Mouse (Mus musculus): ENCODE data around the gene Acap1. TPM values are rescaled to one million over a fixed set of nuclear protein-coding genes. Genes with fewer than 3 reads are reported as not detected.

The Acap1 gene
- total and polyA plus RNA-seq, 3 experiments: 39.6 to 70.9 (median 58.2) TPM

DNA sequence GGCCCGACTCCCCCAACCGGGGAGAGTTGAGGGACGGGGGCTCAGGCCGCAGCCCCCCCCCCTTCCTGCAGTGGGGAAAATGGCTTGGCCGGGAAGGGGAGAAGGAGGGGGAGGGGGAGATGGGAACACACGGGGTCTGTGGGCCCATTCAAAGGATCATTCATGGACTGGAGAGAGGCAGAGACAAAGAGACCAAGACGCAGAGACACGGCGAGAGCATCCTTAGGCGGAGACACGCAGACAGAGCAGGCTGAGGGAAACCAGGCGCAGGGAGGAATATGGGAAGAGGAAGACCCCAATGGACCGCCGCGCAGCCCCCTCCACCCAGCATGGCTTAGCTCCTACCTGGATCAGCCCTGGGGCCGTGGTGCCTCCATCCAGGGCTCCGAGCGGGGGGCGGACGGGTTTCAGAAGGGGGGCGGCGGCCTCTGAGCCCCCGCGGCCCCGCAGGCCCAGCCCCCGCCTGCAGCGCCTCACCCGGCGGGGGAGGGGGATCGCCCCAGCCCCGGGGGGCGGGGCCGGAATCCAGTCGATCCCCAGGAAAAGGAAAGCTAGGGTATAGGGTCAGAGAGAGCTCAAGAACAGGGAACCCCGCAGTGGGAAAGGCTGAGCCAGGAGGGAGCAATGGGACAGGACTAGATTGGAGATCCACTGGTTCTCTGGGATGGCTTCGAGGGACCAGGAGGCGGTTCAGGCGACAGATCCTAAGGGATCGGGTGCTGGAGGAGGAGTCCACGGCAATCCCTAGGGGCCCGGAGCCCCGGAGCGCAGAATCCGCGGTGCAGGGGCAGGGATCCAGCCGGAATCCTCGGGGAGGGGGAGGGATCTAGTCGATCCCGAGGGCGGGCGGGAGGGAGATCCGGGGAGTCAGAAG is 58.4 kb downstream of the Acap1 start:
- DNase-seq (ENCODE audit: extremely low read depth): no peak
- Histone ChIP-seq H3K4me2 (ENCODE audit: insufficient read depth, low read depth, poor library complexity, severe bottlenecking) (peak overlapping the region; percentile 98), H3K79me2 (replicated peaks; ENCODE audit: control insufficient read depth, extremely low read depth, insufficient read depth, poor library complexity, severe bottlenecking) (no peaks in the 10 kb centered on the region), H3K27ac (ENCODE audit: insufficient read depth, low read depth) (no peak overlapping the region), H3K9me3 (replicated peaks; ENCODE audit: low read length) (no peaks in the 10 kb centered on the region), H3K36me3 (replicated peaks in 1 of 2; ENCODE audit: control insufficient read depth in 1 of 2, insufficient read depth in 1 of 2, low read length in 1 of 2) (peaks cover 3 to 9% of the 10 kb centered on the region in 2 experiments), H3K4me1 (ENCODE audit: control insufficient read depth in 1 of 2, insufficient read depth in 2 of 2) (peaks cover 10 to 18% of the 10 kb centered on the region in 2 experiments), H3K27me3 (replicated peaks) (peaks cover 38% of the 10 kb centered on the region), H3K4me3 (replicated peaks in 1 of 3; ENCODE audit: low read depth in 2 of 3, low read length in 2 of 3, poor library complexity in 1 of 3) (peak overlapping the region; percentile 59 to 100 (median 62)), H3K9ac (ENCODE audit: insufficient read depth, low read depth) (peak overlapping the region; percentile 66)
- in situ Hi-C loops (cut with MboI; ENCODE audit: low pct_ligation_motif_present, low pct_unique_long_range_greater_than_20kb, low sequenced_read_pairs) (no loop called here), dilution Hi-C loops (cut with MboI; ENCODE audit: extremely low pct_ligation_motif_present, extremely low pct_unique_long_range_greater_than_20kb, low sequenced_read_pairs) (no loop called here)
- TF ChIP-seq CHD2 (IDR thresholded peaks at IDR 0.05; ENCODE audit: low read length) (peak; percentile 47; the same call in 1 of the 2 replicates), BHLHE40 (IDR thresholded peaks at IDR 0.05; ENCODE audit: low read depth, low read length) (no peak), ZMIZ1 (IDR thresholded peaks at IDR 0.05; ENCODE audit: low read depth, low read length) (no peak), TCF12 (IDR thresholded peaks at IDR 0.05; ENCODE audit: low read depth, low read length) (no peak), JUND (conservative IDR thresholded peaks at IDR 0.05; ENCODE audit: low read depth, low read length) (no peak), MAX (IDR thresholded peaks at IDR 0.05; ENCODE audit: low read length) (no peak)

- Histone ChIP-seq H3K27me3 (replicated peaks) (peaks cover 45% of the 10 kb centered on the region), H3K9ac (ENCODE audit: insufficient read depth, low read depth) (no peak overlapping the region), H3K9me3 (replicated peaks; ENCODE audit: low read length) (no peaks in the 10 kb centered on the region), H3K4me2 (ENCODE audit: insufficient read depth, low read depth, poor library complexity, severe bottlenecking) (no peak overlapping the region), H3K4me3 (replicated peaks in 1 of 3; ENCODE audit: low read depth in 2 of 3, low read length in 2 of 3, poor library complexity in 1 of 3) (no peak overlapping the region), H3K27ac (ENCODE audit: insufficient read depth, low read depth) (no peak overlapping the region), H3K4me1 (ENCODE audit: control insufficient read depth in 1 of 2, insufficient read depth in 2 of 2) (peaks cover 10 to 18% of the 10 kb centered on the region in 2 experiments), H3K79me2 (replicated peaks; ENCODE audit: control insufficient read depth, extremely low read depth, insufficient read depth, poor library complexity, severe bottlenecking) (no peaks in the 10 kb centered on the region), H3K36me3 (replicated peaks in 1 of 2; ENCODE audit: control insufficient read depth in 1 of 2, insufficient read depth in 1 of 2, low read length in 1 of 2) (peaks cover 3 to 9% of the 10 kb centered on the region in 2 experiments)
- no peak for TF ChIP-seq USF2 (conservative IDR thresholded peaks at IDR 0.05; ENCODE audit: low read depth, low read length)
- TF ChIP-seq ELF1 (IDR thresholded peaks at IDR 0.05; ENCODE audit: low read depth, low read length): no peak
- TF ChIP-seq ZNF384 (IDR thresholded peaks at IDR 0.05; ENCODE audit: low read depth, low read length): no peak
- TF ChIP-seq MAX (IDR thresholded peaks at IDR 0.05; ENCODE audit: low read length): no peak
- TF ChIP-seq EP300 (IDR thresholded peaks at IDR 0.05; ENCODE audit: low read length): no peak
- TF ChIP-seq PAX5 (IDR thresholded peaks at IDR 0.05; ENCODE audit: low read length): no peak
- TF ChIP-seq ZC3H11A (IDR thresholded peaks at IDR 0.05; ENCODE audit: low read depth, low read length): no peak
- TF ChIP-seq MYC (IDR thresholded peaks at IDR 0.05; ENCODE audit: low read depth, low read length): no peak
- TF ChIP-seq ZKSCAN1 (IDR thresholded peaks at IDR 0.05; ENCODE audit: borderline replicate concordance, low read depth, low read length): no peak
- TF ChIP-seq E2F4 (IDR thresholded peaks at IDR 0.05; ENCODE audit: insufficient replicate concordance, low read depth, low read length): no peak
- no peak for TF ChIP-seq HCFC1 (IDR thresholded peaks at IDR 0.05; ENCODE audit: low read depth, low read length)
- TF ChIP-seq POLR2AphosphoS2 (IDR thresholded peaks at IDR 0.05; ENCODE audit: low read depth, low read length): no peak
- TF ChIP-seq JUN (IDR thresholded peaks at IDR 0.05; ENCODE audit: insufficient read depth, low read depth, low read length): no peak
- TF ChIP-seq CHD2 (IDR thresholded peaks at IDR 0.05; ENCODE audit: low read length): no peak
- TF ChIP-seq JUND (conservative IDR thresholded peaks at IDR 0.05; ENCODE audit: low read depth, low read length): no peak
- no peak for TF ChIP-seq BHLHE40 (IDR thresholded peaks at IDR 0.05; ENCODE audit: low read depth, low read length)
- TF ChIP-seq UBTF (IDR thresholded peaks at IDR 0.05; ENCODE audit: low read depth, low read length): no peak
- TF ChIP-seq ZMIZ1 (IDR thresholded peaks at IDR 0.05; ENCODE audit: low read depth, low read length): no peak
- no peak for TF ChIP-seq USF1 (IDR thresholded peaks at IDR 0.05; ENCODE audit: low read depth, low read length)
- TF ChIP-seq NELFE (IDR thresholded peaks at IDR 0.05; ENCODE audit: low read depth, low read length): no peak
- in situ Hi-C loops (cut with MboI; ENCODE audit: low pct_ligation_motif_present, low pct_unique_long_range_greater_than_20kb, low sequenced_read_pairs): no loop called here
- dilution Hi-C loops (cut with MboI; ENCODE audit: extremely low pct_ligation_motif_present, extremely low pct_unique_long_range_greater_than_20kb, low sequenced_read_pairs): no loop called here
- no peak for DNase-seq (ENCODE audit: extremely low read depth)
Measured at GRCm38 (mm10) chr11:69835966-69836335, 59.4 kb downstream of the Acap1 start.

Measured in CH12.LX (cell line).